Mouse (Mus musculus) MN1 (cell line): ENCODE measurements around the gene Ganab.
A peak's percentile ranks its signal among the peaks of the same experiment; 100 is the strongest.
"Not testable (repeated sequence)": the region's sequence is repeated elsewhere in the genome, so short reads cannot be mapped to it uniquely, and the experiment has no call there.

ENCODE experiments used
- DNase-seq: peaks from one replicate; pipeline ENCODE4 v3.0.0-alpha.2; 2016; ENCODE audit warnings: low spot score

Gene Ganab

DNA sequence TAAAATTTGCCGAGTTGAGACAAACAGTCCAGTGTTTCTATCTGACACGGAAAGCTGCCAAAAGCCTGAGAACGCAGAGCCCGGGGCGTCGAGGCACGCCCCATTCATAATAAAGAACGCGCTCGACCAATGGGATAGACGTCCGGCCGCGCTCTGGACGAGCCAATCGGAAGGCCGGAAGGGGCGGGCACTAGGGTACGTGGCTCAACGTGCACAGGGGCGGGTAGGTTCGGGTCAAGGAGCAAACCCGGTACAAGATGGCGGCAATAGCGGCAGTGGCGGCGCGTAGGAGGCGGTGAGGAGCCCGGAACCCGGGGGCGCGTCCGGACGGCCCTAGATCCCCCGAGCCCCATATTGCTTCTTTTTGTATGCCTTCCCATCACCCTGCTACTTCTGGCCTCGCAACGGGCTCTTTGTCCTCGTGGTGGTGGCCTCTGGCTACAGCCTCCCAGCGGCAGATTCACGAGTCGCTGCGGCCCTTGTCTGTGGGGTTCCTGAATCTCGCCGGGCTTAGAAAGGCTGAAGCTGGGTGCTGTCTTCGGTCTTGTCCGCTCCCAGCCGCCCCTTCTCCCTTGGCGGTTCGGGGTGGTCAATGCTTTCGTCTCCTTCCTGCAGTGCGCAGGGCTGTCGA is at the start of gene Ganab:
Gene Ganab, plus strand, starts transcription at position 207 of the 631 bp plus-strand sequence.
- peak; percentile 94 for DNase-seq

DNA sequence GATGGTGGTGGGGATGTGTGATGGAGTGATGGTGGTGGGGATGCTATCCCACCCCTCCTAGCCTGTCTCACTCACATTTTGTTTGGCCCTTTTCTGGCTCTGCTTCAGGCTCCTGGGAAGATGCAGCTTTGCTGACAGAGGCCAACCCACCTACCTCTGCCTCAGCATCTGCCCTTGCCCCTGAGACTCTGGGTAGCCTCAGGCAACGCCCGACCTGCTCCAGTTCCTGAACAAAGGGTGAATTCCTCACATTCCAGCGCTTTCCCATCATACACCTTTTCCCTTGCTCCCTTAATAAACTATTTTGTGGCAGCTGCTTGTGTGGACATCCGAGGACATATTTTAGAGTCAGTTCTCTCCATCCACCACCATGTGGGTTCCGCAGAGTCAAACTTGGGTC is 49.5 kb upstream of the Ganab start:
- no peak for DNase-seq

DNA sequence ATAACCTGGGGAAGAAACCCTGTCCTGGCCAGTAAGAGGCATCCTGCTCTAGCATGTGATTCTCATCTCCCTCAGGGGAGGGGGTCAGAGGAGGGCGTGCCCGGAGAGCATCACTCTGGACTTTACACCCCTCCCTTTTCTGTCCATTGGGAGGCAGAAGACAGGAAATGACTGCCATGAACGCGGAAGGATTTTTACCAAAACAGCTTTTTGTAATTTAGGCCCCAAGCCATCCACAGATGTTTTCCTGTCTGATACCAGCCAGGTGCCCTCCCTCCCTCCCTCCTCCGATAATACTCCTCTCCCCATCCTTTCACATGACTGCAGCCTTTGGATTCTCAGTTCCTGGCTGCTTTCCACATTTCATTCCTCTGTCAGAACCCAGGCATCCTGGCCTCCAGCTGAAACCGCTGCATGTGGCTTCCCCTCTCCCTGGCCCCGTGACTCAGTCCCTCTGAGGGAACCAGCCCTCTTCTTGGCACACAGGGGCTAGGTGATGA is 47.4 kb upstream of the Ganab start, which contains the start of gene Lrrn4cl:
Gene Lrrn4cl, plus strand, starts transcription at position 367 of the 500 bp plus-strand sequence.
- peak; percentile 82 for DNase-seq

DNA sequence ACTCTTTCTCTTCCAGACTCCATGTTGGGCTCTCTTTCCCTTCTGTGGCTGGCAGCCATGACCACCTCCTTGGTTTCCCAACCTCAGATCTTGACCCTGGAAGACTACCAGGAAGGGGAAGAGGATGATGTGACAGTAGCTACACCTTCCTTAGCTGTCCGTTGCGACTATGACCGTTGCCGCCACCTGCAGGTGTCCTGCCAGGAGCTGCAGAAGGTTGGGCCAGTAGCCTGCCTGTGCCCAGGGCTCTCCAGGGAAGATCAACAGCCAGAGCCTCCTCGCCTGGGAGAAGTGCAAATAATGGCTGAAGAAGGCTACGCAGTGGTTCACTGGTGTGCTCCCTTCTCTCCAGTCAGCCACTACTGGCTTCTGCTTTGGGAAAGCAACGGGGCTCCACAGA is 46.2 kb upstream of the Ganab start:
- DNase-seq, result no peak

DNA sequence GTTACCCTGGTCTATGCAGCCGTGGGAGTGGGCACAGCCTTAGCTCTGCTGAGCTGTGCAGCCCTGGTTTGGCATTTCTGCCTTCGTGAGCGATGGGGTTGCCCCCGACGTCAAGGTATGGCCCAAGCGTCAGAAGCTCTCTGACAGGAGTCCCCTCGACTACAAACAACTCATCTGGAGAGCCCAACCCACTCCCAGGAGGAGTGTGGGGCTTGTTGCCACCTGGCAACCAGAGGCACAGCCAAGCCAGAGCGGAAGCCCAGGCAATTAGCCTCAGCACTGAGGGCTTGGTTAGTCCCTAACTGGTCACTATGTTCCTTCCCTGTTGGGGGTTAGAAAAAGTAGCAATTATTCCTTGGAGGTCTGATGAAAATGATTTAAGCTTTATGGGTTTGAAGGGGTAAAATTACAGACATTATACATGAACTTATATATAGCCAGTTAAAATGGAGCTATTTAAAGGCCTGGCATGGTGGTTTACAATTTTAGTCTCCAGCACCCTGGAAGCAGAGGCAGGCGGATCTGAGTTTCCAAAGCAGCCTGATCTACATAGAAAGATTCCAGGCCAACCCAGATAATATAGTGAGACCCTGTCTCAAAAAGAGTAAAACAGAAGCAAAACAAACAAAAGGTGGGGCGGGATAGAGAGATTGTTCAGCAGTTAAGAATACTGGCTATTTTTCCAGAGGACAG is 45.5 kb upstream of the Ganab start:
- DNase-seq, result no peak

DNA sequence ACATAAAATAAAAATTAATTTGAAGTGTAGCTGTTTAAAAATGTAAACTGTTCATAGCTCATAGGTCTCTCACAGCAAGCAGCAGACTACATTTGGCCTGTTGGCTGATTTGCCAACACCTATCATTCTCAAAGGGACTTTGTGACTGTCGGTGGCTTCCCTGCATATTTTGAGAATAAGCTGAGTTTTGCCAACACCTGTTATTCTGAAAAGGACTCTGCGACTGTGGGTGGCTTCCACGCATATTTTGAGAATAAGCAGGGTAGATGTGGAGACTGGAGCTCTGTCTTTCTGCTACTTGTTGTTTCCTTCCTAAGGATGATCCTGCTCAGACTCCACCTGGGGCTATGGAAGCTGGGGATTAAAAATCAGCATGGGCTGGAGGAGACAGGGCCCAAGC is 44.8 kb upstream of the Ganab start:
- no peak for DNase-seq

DNA sequence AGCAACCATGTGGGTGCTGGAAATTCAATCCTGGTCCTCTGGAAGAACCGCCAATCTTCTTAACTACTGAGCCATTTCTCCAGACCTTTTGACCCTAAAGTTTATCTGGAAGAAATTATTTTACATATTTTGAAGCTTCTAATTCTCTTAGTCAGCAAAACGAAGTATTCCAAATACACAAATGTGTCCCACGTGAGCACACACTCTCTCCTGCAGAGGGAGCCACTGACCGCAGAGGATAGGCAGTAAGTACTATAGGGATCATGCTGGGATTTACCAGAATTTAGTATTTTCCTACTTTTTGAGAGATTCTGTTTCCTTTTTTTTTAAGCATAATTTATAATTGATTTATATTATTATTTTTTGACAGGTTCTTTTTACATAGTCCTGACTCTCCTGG is 40.2 kb upstream of the Ganab start:
- DNase-seq, result no peak

DNA sequence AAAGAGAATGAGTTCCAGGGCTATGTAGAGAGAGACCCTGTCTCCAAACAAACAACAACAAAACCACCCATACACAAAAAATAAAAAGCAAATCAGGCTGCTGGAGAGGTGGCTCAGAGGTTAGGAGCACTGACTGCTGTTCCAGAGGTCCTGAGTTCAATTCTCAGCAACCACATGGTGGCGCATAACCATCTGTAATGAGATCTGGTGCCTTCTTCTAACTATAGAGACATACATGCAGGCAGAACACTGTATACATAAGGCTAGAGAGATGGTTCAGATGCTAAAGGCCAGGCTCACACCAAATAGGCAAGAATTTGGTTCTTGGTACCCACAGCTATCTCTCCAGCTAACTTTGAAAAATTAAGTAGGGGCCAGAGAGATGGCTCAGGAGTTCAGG is 38.9 kb upstream of the Ganab start:
- DNase-seq, result no peak

DNA sequence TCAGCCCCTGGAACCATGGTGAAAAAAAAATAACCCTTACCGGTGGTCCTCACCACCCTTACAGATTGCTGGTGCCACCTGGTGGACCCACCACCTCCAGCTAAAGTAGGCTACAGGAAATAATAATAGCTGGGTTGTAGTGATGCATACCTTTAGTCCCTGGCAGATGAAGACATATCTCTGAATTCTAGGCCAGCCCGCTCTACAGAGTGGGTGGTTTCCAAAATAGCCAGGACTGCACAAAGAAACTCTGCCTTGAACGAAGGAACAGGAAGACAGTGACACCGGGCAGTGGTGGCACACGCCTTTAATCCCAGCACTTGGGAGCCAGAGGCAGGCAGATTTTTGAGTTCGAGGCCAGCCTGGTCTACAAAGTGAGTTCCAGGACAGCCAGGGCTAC is 33.6 kb upstream of the Ganab start:
- DNase-seq, result no peak

DNA sequence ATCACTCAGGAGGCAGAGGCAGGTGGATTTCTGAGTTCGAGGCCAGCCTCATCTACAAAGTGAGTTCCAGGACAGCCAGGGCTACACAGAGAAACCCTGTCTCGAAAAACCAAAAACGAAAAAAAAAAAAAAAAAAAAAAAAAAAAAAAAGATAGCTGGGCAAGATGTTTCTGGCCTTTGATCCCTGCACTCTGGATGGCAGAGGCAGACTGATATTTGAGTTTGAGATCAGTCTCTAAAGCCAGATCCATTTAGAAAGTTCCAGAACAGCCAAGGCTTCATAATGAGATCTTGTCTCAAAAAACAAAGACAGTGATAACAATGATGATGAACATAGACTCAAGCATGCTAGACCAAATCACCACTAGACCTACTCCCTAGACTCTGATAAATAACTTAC is 27.5 kb upstream of the Ganab start:
- DNase-seq, result not testable (repeated sequence)

DNA sequence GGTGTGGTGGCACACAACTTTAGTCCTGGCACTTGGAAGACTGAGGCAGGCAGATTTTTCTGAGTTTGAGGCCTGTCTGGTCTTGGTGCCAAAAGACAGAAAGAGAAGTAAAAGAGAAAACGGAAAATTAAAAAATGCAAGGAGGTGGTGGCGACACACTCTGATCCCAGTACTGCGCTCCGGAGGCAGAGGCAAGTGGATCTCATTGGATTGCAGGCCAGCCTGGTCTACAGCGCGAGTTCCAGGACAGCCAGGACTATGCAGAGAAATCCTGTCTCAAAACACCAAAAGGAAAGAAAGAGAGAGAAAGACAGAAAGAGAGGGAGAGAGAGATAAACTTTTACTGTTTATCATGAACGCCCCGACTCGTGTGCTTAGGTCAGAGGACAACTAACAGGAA is 27.0 kb upstream of the Ganab start:
- DNase-seq, result no peak

DNA sequence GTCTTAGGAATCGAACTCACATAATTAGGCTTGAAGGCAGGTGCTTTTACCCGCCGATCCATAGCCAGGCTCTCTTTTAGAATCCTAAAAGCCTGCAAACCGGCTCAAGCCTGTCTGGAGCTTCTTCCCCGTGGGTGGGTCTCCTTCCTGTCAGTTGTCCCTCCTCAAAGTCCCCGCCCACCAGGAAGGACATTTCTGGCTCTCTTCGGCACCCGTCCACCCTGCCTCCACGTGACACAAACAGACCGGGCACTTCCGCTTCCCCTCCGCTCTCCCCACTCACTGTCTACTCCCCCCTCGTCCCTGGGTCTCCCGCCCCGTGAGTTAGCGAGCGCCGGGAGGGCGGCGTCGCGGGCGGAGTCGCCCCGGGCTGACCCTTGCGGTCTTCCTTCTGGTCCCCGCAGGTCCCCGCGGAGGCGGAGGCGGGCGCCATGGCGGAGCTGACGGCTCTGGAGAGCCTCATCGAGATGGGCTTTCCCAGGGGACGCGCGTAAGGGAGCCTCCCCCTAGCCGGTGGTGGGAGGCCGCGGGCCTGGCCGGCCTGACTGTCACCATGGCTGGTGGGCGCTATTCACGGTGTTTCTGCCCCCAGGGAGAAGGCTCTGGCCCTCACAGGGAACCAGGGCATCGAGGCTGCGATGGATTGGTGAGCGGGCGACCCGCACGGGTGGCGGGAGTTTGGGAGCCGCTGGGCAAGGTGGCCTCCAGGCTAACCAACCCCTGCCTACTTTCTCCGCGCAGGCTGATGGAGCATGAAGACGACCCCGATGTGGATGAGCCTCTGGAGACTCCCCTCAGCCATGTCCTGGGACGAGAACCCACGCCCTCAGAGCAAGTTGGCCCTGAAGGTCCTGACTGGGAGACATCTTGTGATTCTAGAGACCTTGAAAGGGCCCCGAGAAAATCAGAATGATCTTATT is 26.3 kb upstream of the Ganab start, which contains the start of gene Ubxn1:
Gene Ubxn1, plus strand, starts transcription at position 230 of the 920 bp plus-strand sequence.
- peak; percentile 92 for DNase-seq

DNA sequence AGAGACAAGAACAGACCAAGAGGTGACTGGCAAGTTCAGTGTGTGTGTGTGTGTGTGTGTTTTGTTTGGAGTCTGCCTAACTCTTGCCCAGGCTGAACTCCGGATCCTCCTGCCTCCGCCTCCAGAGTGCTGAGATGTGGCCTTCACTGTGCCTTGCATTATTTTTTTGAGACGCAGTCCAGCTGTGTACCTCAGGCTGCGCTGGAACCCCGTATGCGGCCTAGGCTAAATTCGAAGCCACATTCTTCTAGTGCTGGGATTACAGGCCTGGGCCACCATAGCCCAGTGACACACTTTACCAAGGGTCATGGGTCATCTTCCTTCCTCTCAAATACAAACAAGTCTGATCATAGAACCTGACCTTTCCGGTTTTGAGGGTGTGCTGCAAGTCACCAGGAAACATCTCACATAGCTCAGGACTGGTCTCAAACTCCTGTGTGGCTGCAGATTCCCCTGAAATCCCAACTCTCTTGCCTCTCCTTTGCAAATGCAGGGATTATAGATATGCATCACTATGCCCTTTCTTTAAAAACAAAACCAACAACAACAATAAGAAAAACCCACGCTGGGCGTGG is 25.5 kb upstream of the Ganab start:
- no peak for DNase-seq

DNA sequence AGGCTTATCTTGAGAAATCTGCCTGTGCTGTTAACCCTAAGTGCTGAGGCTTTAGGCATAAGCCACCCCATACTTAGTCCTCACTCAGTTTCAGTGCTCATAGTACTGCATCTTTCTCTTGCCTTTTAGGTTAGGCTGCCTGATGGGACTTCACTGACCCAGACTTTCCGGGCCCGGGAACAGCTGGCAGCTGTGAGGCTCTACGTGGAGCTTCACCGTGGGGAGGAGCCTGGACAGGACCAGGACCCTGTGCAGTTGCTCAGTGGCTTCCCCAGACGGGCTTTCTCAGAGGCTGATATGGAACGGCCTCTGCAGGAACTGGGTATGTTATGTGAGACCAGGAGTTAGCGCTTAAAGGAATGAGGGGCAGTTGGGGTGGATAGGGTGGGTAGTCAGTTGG is 22.8 kb upstream of the Ganab start:
- no peak for DNase-seq

DNA sequence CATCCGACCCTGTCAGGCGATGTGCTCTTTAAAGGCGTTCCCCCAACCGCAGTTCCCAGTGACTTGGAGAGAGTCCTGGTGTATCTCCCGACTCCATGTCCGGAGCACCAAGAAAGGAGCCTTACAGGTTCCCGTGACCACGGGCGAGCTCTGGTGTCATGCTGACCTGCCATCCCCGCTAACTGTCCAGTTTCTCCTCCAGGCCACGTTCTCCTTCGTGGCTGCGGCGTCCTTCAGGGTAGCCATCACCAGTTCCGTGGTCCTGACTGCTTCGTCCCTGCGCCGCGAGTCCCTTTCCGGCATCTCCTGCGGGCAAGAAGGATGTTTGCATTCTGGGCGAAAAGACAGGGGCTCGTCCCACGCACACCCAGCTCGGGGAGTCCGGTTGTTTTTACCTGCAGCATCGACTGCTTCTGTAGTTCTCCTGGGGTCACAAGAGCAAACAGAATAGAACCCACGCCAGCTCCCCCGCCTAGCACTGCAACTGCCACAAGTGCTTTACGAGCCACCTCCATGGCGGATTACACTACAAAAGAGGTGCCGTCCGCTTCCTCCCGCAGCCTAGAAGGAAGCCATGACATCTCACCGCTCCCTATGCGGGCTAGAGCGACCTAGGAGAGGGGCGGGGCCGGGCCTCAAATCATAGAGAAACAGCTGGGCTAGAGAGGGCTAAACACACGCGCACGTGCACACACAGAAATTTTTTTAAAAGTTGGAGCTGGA is 17.4 kb upstream of the Ganab start, which contains the start of gene Uqcc3:
Gene Uqcc3, minus strand, starts transcription at position 613 of the 723 bp plus-strand sequence.
- peak; percentile 82 for DNase-seq

DNA sequence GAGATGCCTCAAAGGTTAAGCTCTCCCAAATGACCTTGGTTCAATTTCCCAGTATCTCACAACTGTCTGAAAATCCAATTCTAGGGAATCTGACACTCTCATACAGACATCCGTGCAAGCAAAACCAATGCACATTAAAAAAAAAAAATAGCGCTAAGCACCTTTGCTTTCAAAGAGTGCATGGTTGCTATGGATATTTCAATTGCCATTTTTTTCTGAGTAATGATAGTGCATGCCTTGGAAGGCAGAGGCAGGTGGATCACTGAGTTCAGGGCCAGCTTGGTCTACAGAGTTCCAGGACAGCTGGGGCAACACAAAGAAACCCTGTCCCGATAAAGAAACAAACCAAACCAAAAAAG is 16.9 kb upstream of the Ganab start:
- DNase-seq, result no peak

DNA sequence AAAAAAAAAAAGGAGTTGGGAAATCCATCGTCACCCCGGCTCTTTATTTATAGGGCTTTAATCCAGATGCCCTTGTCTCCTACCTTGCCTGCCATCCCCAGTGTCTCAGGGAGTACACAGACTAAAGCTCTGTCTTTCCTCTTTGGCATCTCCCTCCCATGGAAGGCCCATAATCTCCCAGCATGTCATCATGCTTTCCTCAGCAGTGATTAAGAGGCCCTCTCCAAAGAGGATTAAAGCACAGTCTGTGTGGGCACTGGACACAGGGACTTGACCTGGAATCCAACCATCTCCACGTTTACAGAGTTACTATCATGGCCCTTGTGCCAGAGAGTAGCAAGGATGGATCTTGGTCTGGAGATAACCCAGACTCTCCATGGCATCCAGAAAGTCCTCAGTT is 14.3 kb upstream of the Ganab start, which contains the start of the genes Lbhd1 and Gm49403:
Gene Lbhd1, plus strand, starts transcription at position 117 of the 400 bp plus-strand sequence.
Gene Gm49403, plus strand, starts transcription at position 315 of the 400 bp plus-strand sequence.
- DNase-seq, result no peak

DNA sequence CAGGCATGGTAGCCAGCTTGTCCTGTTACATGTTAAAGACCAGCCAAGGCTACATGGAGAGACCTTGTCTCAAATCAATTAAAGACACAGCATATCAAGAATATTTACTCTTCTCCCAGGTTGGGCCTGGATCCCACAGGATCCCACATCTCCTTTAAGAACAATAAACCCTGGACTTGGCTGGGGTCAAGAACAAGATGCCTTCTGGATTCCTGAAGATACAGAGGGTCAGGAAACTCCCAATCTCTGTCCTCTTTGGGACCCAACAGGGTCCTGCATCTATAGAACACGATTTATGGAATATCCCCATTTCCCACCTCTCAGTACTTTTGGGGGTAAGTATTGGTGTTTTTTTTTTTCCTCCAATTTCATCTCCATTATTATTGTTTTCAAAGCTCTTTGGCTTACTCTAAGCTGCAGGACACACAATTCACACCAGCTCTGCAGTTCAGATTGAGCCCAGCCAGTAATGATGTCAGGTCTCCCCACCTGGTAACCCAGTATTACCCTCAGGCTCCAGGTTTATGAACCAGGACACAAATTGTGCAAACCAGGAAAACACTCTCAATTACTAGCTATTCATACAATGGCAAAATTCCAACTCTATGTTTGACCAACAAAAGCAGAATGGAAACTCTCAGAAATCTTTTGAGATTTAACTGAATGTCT is 10.8 kb upstream of the Ganab start:
- no peak for DNase-seq

DNA sequence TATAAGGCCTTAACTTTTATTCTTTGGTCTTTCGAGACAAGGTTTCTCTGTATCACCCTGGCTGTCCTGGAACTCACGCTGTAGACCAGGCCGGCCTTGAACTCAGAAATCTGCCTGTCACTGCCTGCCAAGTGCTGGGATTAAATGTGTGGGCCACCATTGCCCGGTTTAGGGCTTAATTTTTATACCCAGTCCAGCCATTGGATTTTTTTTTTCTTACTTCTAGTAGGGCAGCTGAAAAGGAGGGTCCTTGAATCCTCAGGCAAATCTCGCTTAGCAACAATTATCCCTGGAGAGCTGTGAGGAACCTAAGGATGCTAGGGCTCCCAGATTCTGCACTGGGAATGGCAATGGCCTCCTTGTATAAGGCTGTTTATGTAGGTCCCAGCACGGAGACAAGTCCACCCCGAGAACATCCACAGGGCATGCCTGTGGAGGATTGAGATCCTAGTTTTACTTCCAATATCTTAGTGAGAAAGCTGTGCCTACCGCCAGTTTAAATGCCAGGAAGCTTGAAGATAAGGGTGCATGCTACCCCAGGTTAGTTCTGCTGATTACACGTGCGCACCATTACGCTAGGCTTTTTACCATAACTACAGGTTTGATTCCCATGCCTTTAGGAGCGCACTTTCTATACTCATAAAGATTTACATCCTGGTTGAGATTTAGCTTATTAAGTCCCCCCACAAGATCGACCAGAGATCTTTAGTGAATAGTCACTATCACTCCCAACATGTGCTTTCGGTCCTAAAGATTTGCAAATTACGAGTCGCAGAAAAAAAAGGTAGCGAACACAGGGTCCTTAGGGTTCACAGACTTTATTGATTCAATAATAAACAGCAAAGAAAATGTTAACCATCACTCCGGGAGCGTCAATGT is 10.0 kb upstream of the Ganab start:
- DNase-seq, result no peak
